Mouse (Mus musculus): ENCODE results near the gene Upf1. TPM values are rescaled to one million over a fixed set of nuclear protein-coding genes. Genes with fewer than 3 reads are reported as not detected.

Upf1 gene
- polyA plus RNA-seq, 1 experiment = 39.1 TPM

GRCm38 (mm10) chr8:70342007-70342406 is 11.1 kb downstream of the Upf1 start:
- no peak for TF ChIP-seq POLR2A (IDR thresholded peaks at IDR 0.05; ENCODE audit: borderline replicate concordance, control insufficient read depth, low read depth, low read length)
- TF ChIP-seq CTCF (IDR thresholded peaks at IDR 0.05; ENCODE audit: control insufficient read depth, insufficient read depth, low read length) = no peak

DNA sequence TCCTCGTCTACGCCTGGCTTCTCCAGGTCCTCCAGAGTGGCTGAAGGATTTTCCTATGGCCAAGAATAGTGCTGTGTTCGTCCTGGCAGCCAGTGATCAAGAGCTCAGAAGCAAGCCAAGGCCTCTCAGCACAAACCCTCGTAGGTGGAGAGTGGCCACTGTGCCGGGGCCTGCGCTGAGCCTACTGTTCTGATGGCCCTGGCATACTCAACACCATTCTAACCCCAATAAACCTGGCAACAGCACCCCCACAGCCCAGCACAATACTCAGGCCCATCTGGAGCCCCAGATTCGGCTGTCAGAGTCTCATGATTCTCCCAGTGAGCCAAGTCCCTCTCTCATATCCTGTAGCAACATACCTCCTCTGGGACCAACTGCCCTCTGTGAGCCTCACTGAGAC is 12.4 kb downstream of the Upf1 start:
- no peaks in the 10 kb centered on the region for H3K4me1 ChIP-seq (ENCODE audit: control insufficient read depth, insufficient read depth, low read length)
- no peak overlapping the region for H3K4me3 ChIP-seq (replicated peaks; ENCODE audit: control insufficient read depth, low read depth, low read length)

More at GRCm38 (mm10) chr8:70342007-70342406, 11.1 kb downstream of the Upf1 start:
- H3K4me3 ChIP-seq (replicated peaks; ENCODE audit: control insufficient read depth, low read depth, low read length) = no peak overlapping the region
- H3K27ac ChIP-seq (ENCODE audit: control insufficient read depth, insufficient read depth, low read depth, low read length, poor library complexity) = no peak overlapping the region
- no peaks in the 10 kb centered on the region for H3K4me1 ChIP-seq (ENCODE audit: control insufficient read depth, insufficient read depth, low read length)
- WGBS = 47% methylated on average over 14 of the region's 14 CpGs

GRCm38 (mm10) chr8:70338931-70339330 is 14.1 kb downstream of the Upf1 start:
- no peak for TF ChIP-seq CTCF (IDR thresholded peaks at IDR 0.05; ENCODE audit: control insufficient read depth, insufficient read depth, low read length)
- TF ChIP-seq POLR2A (IDR thresholded peaks at IDR 0.05; ENCODE audit: borderline replicate concordance, control insufficient read depth, low read depth, low read length) = no peak
- no peaks in the 10 kb centered on the region for H3K4me1 ChIP-seq (ENCODE audit: control insufficient read depth, insufficient read depth, low read length)
- no peak overlapping the region for H3K27ac ChIP-seq (ENCODE audit: control insufficient read depth, insufficient read depth, low read depth, low read length, poor library complexity)
- H3K4me3 ChIP-seq (replicated peaks; ENCODE audit: control insufficient read depth, low read depth, low read length) = no peak overlapping the region
- 85% methylated on average over 7 of the region's 7 CpGs for WGBS

More for the DNA sequence above, 12.4 kb downstream of the Upf1 start:
- 93% methylated on average over 7 of the region's 7 CpGs for WGBS
- no peak overlapping the region for H3K27ac ChIP-seq (ENCODE audit: control insufficient read depth, insufficient read depth, low read depth, low read length, poor library complexity)
- no peak for TF ChIP-seq POLR2A (IDR thresholded peaks at IDR 0.05; ENCODE audit: borderline replicate concordance, control insufficient read depth, low read depth, low read length)
- no peak for TF ChIP-seq CTCF (IDR thresholded peaks at IDR 0.05; ENCODE audit: control insufficient read depth, insufficient read depth, low read length)

GRCm38 (mm10) chr8:70332878-70333202 is 20.2 kb downstream of the Upf1 start:
- 87% methylated on average over 6 of the region's 6 CpGs for WGBS
- Histone ChIP-seq H3K4me1 (ENCODE audit: control insufficient read depth, insufficient read depth, low read length) (no peaks in the 10 kb centered on the region; the same call in 1 of the 2 replicates), H3K4me3 (replicated peaks; ENCODE audit: control insufficient read depth, low read depth, low read length) (no peak overlapping the region), H3K27ac (ENCODE audit: control insufficient read depth, insufficient read depth, low read depth, low read length, poor library complexity) (no peak overlapping the region)
- no peak for TF ChIP-seq CTCF (IDR thresholded peaks at IDR 0.05; ENCODE audit: control insufficient read depth, insufficient read depth, low read length)

- 83% methylated on average over 41 of the region's 41 CpGs for WGBS
- Histone ChIP-seq H3K27ac (ENCODE audit: control insufficient read depth, insufficient read depth, low read depth, low read length, poor library complexity) (no peak overlapping the region), H3K4me1 (ENCODE audit: control insufficient read depth, insufficient read depth, low read length) (no peaks in the 10 kb centered on the region; the same call in 1 of the 2 replicates), H3K4me3 (replicated peaks; ENCODE audit: control insufficient read depth, low read depth, low read length) (no peak overlapping the region)
- TF ChIP-seq POLR2A (IDR thresholded peaks at IDR 0.05; ENCODE audit: borderline replicate concordance, control insufficient read depth, low read depth, low read length) (no peak), CTCF (IDR thresholded peaks at IDR 0.05; ENCODE audit: control insufficient read depth, insufficient read depth, low read length) (no peak)
Measured at GRCm38 (mm10) chr8:70332070-70332877, 20.8 kb downstream of the Upf1 start.

GRCm38 (mm10) chr8:70331526-70331925 is 21.6 kb downstream of the Upf1 start:
- no peak for TF ChIP-seq CTCF (IDR thresholded peaks at IDR 0.05; ENCODE audit: control insufficient read depth, insufficient read depth, low read length)
- no peak for TF ChIP-seq POLR2A (IDR thresholded peaks at IDR 0.05; ENCODE audit: borderline replicate concordance, control insufficient read depth, low read depth, low read length)
- Histone ChIP-seq H3K27ac (ENCODE audit: control insufficient read depth, insufficient read depth, low read depth, low read length, poor library complexity) (no peak overlapping the region), H3K4me1 (ENCODE audit: control insufficient read depth, insufficient read depth, low read length) (no peaks in the 10 kb centered on the region; the same call in 1 of the 2 replicates), H3K4me3 (replicated peaks; ENCODE audit: control insufficient read depth, low read depth, low read length) (no peak overlapping the region)
- WGBS = 95% methylated on average over 19 of the region's 19 CpGs

GRCm38 (mm10) chr8:70330741-70331364 is 22.2 kb downstream of the Upf1 start:
- no peak overlapping the region for H3K4me3 ChIP-seq (replicated peaks; ENCODE audit: control insufficient read depth, low read depth, low read length)
- 84% methylated on average over 53 of the region's 53 CpGs for WGBS
- TF ChIP-seq CTCF (IDR thresholded peaks at IDR 0.05; ENCODE audit: control insufficient read depth, insufficient read depth, low read length) (no peak), POLR2A (IDR thresholded peaks at IDR 0.05; ENCODE audit: borderline replicate concordance, control insufficient read depth, low read depth, low read length) (no peak)
- no peaks in the 10 kb centered on the region; the same call in 1 of the 2 replicates for H3K4me1 ChIP-seq (ENCODE audit: control insufficient read depth, insufficient read depth, low read length)
- no peak overlapping the region for H3K27ac ChIP-seq (ENCODE audit: control insufficient read depth, insufficient read depth, low read depth, low read length, poor library complexity)

- 30% methylated on average over 45 of the region's 45 CpGs for WGBS
- H3K4me1 ChIP-seq (ENCODE audit: control insufficient read depth, insufficient read depth, low read length) = no peaks in the 10 kb centered on the region; the same call in 1 of the 2 replicates
Measured at GRCm38 (mm10) chr8:70329835-70330740, 23.0 kb downstream of the Upf1 start.

More at GRCm38 (mm10) chr8:70329835-70330740, 23.0 kb downstream of the Upf1 start:
- no peak for TF ChIP-seq CTCF (IDR thresholded peaks at IDR 0.05; ENCODE audit: control insufficient read depth, insufficient read depth, low read length)
- TF ChIP-seq POLR2A (IDR thresholded peaks at IDR 0.05; ENCODE audit: borderline replicate concordance, control insufficient read depth, low read depth, low read length) = no peak
- H3K27ac ChIP-seq (ENCODE audit: control insufficient read depth, insufficient read depth, low read depth, low read length, poor library complexity) = no peak overlapping the region
- no peak overlapping the region for H3K4me3 ChIP-seq (replicated peaks; ENCODE audit: control insufficient read depth, low read depth, low read length)
